Mouse (Mus musculus) CH12.LX (cell line): Measurements from ENCODE around the gene Armc3. TPM values are rescaled to one million over a fixed set of nuclear protein-coding genes. Genes with fewer than 3 reads are reported as not detected.

Source experiments
- DNase-seq: peaks from one replicate; pipeline ENCODE4 v3.0.0-alpha.2; 2013; ENCODE audit errors: extremely low read depth
- H3K27ac ChIP-seq: 2 replicates; pipeline ENCODE4 v1.5.1; 2012; ENCODE audit warnings: low read depth, mild to moderate bottlenecking, control low read depth, moderate library complexity; ENCODE audit not compliant: insufficient read depth
- H3K27me3 ChIP-seq: replicated peaks from 2 replicates; pipeline ENCODE3; 2012; ENCODE audit warnings: inconsistent platforms
- H3K36me3 ChIP-seq, 2 experiments: replicated peaks in 1 of 2; 2 replicates each; pipeline versions ENCODE3 to v1.6.1; 2012; ENCODE audit warnings: inconsistent platforms in 1 of 2, low read length in 1 of 2, mild to moderate bottlenecking in 1 of 2, mixed read lengths in 1 of 2, moderate library complexity in 1 of 2; ENCODE audit not compliant: control insufficient read depth in 1 of 2, insufficient read depth in 1 of 2
- H3K4me1 ChIP-seq, 2 experiments: 2 replicates each; pipeline ENCODE4 v1.6.1; 2012; ENCODE audit warnings: inconsistent platforms in 1 of 2, moderate library complexity in 1 of 2; ENCODE audit not compliant: insufficient read depth in 2 of 2, control insufficient read depth in 1 of 2
- H3K4me2 ChIP-seq: 2 replicates; pipeline ENCODE4 v1.6.1; 2012; ENCODE audit warnings: low read depth, mild to moderate bottlenecking, control low read depth; ENCODE audit not compliant: poor library complexity, insufficient read depth, severe bottlenecking
- H3K4me3 ChIP-seq, 3 experiments: fragments of 150-350 bp in 1 of 3; sonication (generic) in 1 of 3; replicated peaks in 1 of 3; 2 replicates each; pipeline versions ENCODE3 to v1.5.1; 2011 to 2012; ENCODE audit warnings: low read depth in 2 of 3, low read length in 2 of 3, mild to moderate bottlenecking in 2 of 3, moderate library complexity in 2 of 3, control low read depth in 1 of 3, improper control_type of control experiment in 1 of 3, inconsistent platforms in 1 of 3, mixed read lengths in 1 of 3; ENCODE audit not compliant: poor library complexity in 1 of 3
- H3K79me2 ChIP-seq: replicated peaks from 2 replicates; pipeline ENCODE4 v1.6.1; 2012; ENCODE audit warnings: mild to moderate bottlenecking, moderate library complexity; ENCODE audit not compliant: control insufficient read depth, poor library complexity, insufficient read depth, severe bottlenecking; ENCODE audit errors: extremely low read depth
- H3K9ac ChIP-seq: 2 replicates; pipeline ENCODE4 v1.6.1; 2012; ENCODE audit warnings: low read depth, mild to moderate bottlenecking, control low read depth, moderate library complexity; ENCODE audit not compliant: insufficient read depth
- H3K9me3 ChIP-seq: replicated peaks from 2 replicates; pipeline ENCODE3; 2012; ENCODE audit warnings: low read length, inconsistent platforms, mixed read lengths
- BHLHE40 ChIP-seq: IDR thresholded peaks from 2 replicates; pipeline ENCODE4 v1.6.1; 2011; ENCODE audit warnings: mild to moderate bottlenecking, low read depth, low read length, improper control_type of control experiment
- CHD2 ChIP-seq: IDR thresholded peaks from 2 replicates; pipeline ENCODE4 v1.6.1; 2011; ENCODE audit warnings: low read length, improper control_type of control experiment
- E2F4 ChIP-seq: IDR thresholded peaks from 2 replicates; pipeline ENCODE4 v1.6.1; 2011; ENCODE audit warnings: low read depth, low read length, improper control_type of control experiment; ENCODE audit not compliant: insufficient replicate concordance
- ELF1 ChIP-seq: IDR thresholded peaks from 2 replicates; pipeline ENCODE4 v1.6.1; 2014; ENCODE audit warnings: low read depth, mild to moderate bottlenecking, inconsistent platforms, low read length, improper control_type of control experiment
- EP300 ChIP-seq: IDR thresholded peaks from 2 replicates; pipeline ENCODE4 v1.6.1; 2011; ENCODE audit warnings: low read length, improper control_type of control experiment
- GABPA ChIP-seq: IDR thresholded peaks from 2 replicates; pipeline ENCODE4 v1.6.1; 2012; ENCODE audit warnings: low read depth, low read length, improper control_type of control experiment, inconsistent platforms; ENCODE audit not compliant: insufficient replicate concordance
- IRF4 ChIP-seq: IDR thresholded peaks from 2 replicates; pipeline ENCODE4 v1.6.1; 2014; ENCODE audit warnings: low read depth, mild to moderate bottlenecking, inconsistent platforms, low read length, improper control_type of control experiment
- JUN ChIP-seq: IDR thresholded peaks from 2 replicates; pipeline ENCODE4 v1.6.1; 2011; ENCODE audit warnings: low read depth, mild to moderate bottlenecking, low read length, improper control_type of control experiment, moderate library complexity; ENCODE audit not compliant: insufficient read depth
- KAT2A ChIP-seq: IDR thresholded peaks from 2 replicates; pipeline ENCODE4 v1.6.1; 2012; ENCODE audit warnings: low read length, improper control_type of control experiment, inconsistent platforms; ENCODE audit not compliant: insufficient replicate concordance
- MAFK ChIP-seq: IDR thresholded peaks from 2 replicates; pipeline ENCODE4 v1.6.1; 2011; ENCODE audit warnings: low read length, improper control_type of control experiment; ENCODE audit not compliant: insufficient replicate concordance
- MAZ ChIP-seq: IDR thresholded peaks from 2 replicates; pipeline ENCODE4 v1.6.1; 2012; ENCODE audit warnings: low read depth, mild to moderate bottlenecking, inconsistent platforms, low read length, improper control_type of control experiment, moderate library complexity
- MEF2A ChIP-seq: IDR thresholded peaks from 2 replicates; pipeline ENCODE4 v1.6.1; 2014; ENCODE audit warnings: low read depth, mild to moderate bottlenecking, inconsistent platforms, low read length, improper control_type of control experiment, borderline replicate concordance
- MYC ChIP-seq: IDR thresholded peaks from 2 replicates; pipeline ENCODE4 v1.6.1; 2011; ENCODE audit warnings: low read depth, mild to moderate bottlenecking, improper control_type of control experiment, low read length
- NELFE ChIP-seq: IDR thresholded peaks from 2 replicates; pipeline ENCODE4 v1.6.1; 2011; ENCODE audit warnings: low read depth, low read length, improper control_type of control experiment
- NRF1 ChIP-seq: IDR thresholded peaks from 2 replicates; pipeline ENCODE4 v1.6.1; 2014; ENCODE audit warnings: low read depth, mild to moderate bottlenecking, inconsistent platforms, low read length, improper control_type of control experiment, moderate library complexity
- SIN3A ChIP-seq: IDR thresholded peaks from 2 replicates; pipeline ENCODE4 v1.6.1; 2012; ENCODE audit warnings: low read length, improper control_type of control experiment, inconsistent platforms
- SMC3 ChIP-seq: IDR thresholded peaks from 2 replicates; pipeline ENCODE4 v1.6.1; 2011; ENCODE audit warnings: low read depth, low read length, improper control_type of control experiment
- TCF12 ChIP-seq: IDR thresholded peaks from 2 replicates; pipeline ENCODE4 v1.6.1; 2014; ENCODE audit warnings: low read depth, mild to moderate bottlenecking, inconsistent platforms, low read length, improper control_type of control experiment
- USF2 ChIP-seq: conservative IDR thresholded peaks from 2 replicates; pipeline ENCODE4 v1.6.1; 2011; ENCODE audit warnings: low read depth, low read length, improper control_type of control experiment
- ZMIZ1 ChIP-seq: IDR thresholded peaks from 2 replicates; pipeline ENCODE4 v1.6.1; 2012; ENCODE audit warnings: low read depth, mild to moderate bottlenecking, inconsistent platforms, low read length, improper control_type of control experiment
- ZNF384 ChIP-seq: IDR thresholded peaks from 2 replicates; pipeline ENCODE4 v1.6.1; 2012; ENCODE audit warnings: low read depth, low read length, improper control_type of control experiment, inconsistent platforms
- dilution Hi-C: fragments of 300-500 bp; cut with MboI; formaldehyde crosslinking; loops from 2 replicates; pipeline ENCODE4 v1.14.3; 2020; ENCODE audit warnings: low sequenced_read_pairs; ENCODE audit not compliant: extremely low pct_unique_long_range_greater_than_20kb, extremely low pct_ligation_motif_present
- in situ Hi-C: fragments of 300-500 bp; cut with MboI; formaldehyde crosslinking; loops from 3 replicates; pipeline ENCODE4 v1.14.3; 2019; ENCODE audit warnings: low sequenced_read_pairs, low pct_ligation_motif_present, low pct_unique_long_range_greater_than_20kb, mixed read lengths
- polyA plus RNA-seq: library from polyadenylated mRNA; unstranded; fragments of >175 nt; gene quantifications from 2 replicates; pipeline ENCODE4 v1.2.1, GENCODE M21; 2012; ENCODE audit warnings: low read depth; ENCODE audit not compliant: insufficient read length
- total RNA-seq, 2 experiments: library from RNA; depleted of rRNA; stranded (reverse); fragments of 300-350 nt in 1 of 2; fragments of >200 nt in 1 of 2; gene quantifications; 2 replicates each; pipeline ENCODE4 v1.2.3; 2012 to 2014

The Armc3 gene
- total and polyA plus RNA-seq, 3 experiments = 0.08 to 0.36 (median 0.21) TPM

DNA sequence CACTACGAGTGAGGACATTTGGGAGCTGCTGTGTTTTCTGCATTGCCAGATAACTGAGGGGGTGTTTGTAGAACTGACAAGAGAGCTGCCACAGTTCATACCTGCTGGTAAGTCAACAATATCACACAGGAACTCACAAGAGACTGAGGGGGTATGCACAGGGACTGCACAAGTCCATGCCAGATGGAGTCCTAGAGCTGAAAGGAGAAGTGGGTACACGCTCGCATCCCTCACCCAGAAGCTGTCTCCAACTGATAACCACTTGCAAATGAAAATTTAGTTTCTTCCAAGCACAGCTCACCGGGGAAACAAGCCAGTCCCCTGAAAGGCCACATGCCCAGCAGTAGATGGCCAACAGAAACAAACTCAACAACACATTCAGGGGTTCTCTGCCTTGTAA lies 119.4 kb downstream of the Armc3 start:
- Histone ChIP-seq H3K27me3 (no peaks in the 10 kb centered on the region), H3K4me1 (peaks cover 0 to 18% of the 10 kb centered on the region in 2 experiments; a peak in 2 of 4 replicates), H3K9me3 (peaks cover 8% of the 10 kb centered on the region), H3K4me2 (no peak overlapping the region), H3K4me3 (no peak overlapping the region), H3K27ac (no peak overlapping the region), H3K36me3 (no peaks in the 10 kb centered on the region), H3K79me2 (no peaks in the 10 kb centered on the region), H3K9ac (no peak overlapping the region)
- no peak for DNase-seq
- dilution Hi-C loops = no loop called here
- in situ Hi-C loops = no loop called here
- TF ChIP-seq KAT2A (no peak), NELFE (no peak), ZMIZ1 (no peak), JUN (no peak), SMC3 (no peak), MAFK (no peak), USF2 (no peak), MAZ (no peak), TCF12 (no peak), NRF1 (no peak), GABPA (no peak)
- TF ChIP-seq, all 38 proteins: peak for 0

DNA sequence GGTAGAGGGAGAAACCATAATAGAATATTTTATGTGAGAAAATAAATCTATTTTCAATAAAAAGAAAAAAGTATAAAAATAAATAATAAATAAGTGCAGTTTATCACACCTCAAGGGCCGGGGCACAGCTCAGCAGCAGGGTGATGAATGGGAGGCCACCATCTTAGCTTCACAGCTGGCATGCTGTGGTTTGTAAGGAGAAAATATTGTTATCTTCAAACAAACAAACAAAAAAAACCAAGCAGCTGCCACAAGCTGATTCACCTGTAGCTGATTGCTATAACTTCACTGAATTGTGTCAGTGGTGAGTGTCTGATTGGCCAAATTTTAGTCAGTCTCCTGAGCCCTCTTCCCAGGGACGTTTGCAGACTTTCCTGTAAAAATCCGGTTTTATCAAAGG lies 120.2 kb downstream of the Armc3 start:
- H3K27me3 ChIP-seq = no peaks in the 10 kb centered on the region
- H3K27ac ChIP-seq = no peak overlapping the region
- no peaks in the 10 kb centered on the region for H3K79me2 ChIP-seq
- no peak overlapping the region for H3K4me3 ChIP-seq
- dilution Hi-C loops (no loop called here), in situ Hi-C loops (no loop called here)
- TF ChIP-seq TCF12 (no peak), E2F4 (no peak), ZNF384 (no peak), NRF1 (no peak), SMC3 (no peak), BHLHE40 (no peak), MEF2A (no peak), CHD2 (no peak), KAT2A (no peak), EP300 (no peak), SIN3A (no peak), MYC (no peak), USF2 (no peak), ELF1 (no peak), IRF4 (no peak), MAFK (no peak)
- DNase-seq = no peak
- no peaks in the 10 kb centered on the region for H3K36me3 ChIP-seq
- peaks cover 0 to 18% of the 10 kb centered on the region in 2 experiments; a peak in 2 of 4 replicates for H3K4me1 ChIP-seq
- peaks cover 8% of the 10 kb centered on the region for H3K9me3 ChIP-seq
- H3K9ac ChIP-seq = no peak overlapping the region
- H3K4me2 ChIP-seq = no peak overlapping the region
